ENCODE assay signal across 8 mouse cellular contexts in genomic region chr14:102981441-102982015, GRCm38 (mm10). TPM values are rescaled to one million over a fixed set of nuclear protein-coding genes. Genes with fewer than 3 reads are reported as not detected.
DNase-seq lines count a peak whose midpoint lies in the region; ATAC-seq and TF ChIP-seq lines count a peak whose summit lies in the region.

No protein-coding gene starts in this region.

- H3K27ac ChIP-seq in cortical plate, adult 2 months (ENCODE audit: insufficient read depth, low read length), result peak overlapping the region; percentile 99

- intact Hi-C loops in left cerebral cortex, postnatal 14 days (cut with DNase I), result loop anchor here (2.0 to 5.0 kb wide), 4 partner anchors 79 to 1034 kb away; no protein-coding TSS in a partner anchor

- H3K4me3 ChIP-seq in cortical plate, adult 2 months (ENCODE audit: insufficient read depth, low read length), result peak overlapping the region; percentile 86

- TF ChIP-seq POLR2A in cortical plate, adult 2 months (IDR thresholded peaks at IDR 0.05; ENCODE audit: extremely low read depth, insufficient read depth, low read length), result no peak

- no peaks in the 10 kb centered on the region for H3K4me1 ChIP-seq in cortical plate, adult 2 months (ENCODE audit: control insufficient read depth, insufficient read depth, low read length)

- peak; percentile 5 for ATAC-seq in inflammation-experienced regulatory T-cells, adult 6 months
- ATAC-seq in megakaryocyte progenitor cell, adult 5-6 weeks (replicated peaks; ENCODE audit: poor library complexity), result peak; percentile 17

- DNase-seq in adrenal gland, adult (ENCODE audit: inconsistent age in 2 of 2, low spot score in 1 of 2), result peak; percentile 71 to 91
- DNase-seq in gastrocnemius, postnatal 25 days, result peak; percentile 51
- peak; percentile 67 for DNase-seq in left cerebral cortex, postnatal 14 days (ENCODE audit: low spot score in 2 of 2)
- DNase-seq in right cerebral cortex, postnatal 14 days, result peak; percentile 62
- DNase-seq in yolk sac, embryonic 10.5 days (ENCODE audit: low spot score), result peak; percentile 43

- peak; percentile 33 for TF ChIP-seq CTCF in cortical plate, adult 2 months (IDR thresholded peaks at IDR 0.05; ENCODE audit: extremely low read depth, insufficient read depth, low read length)

RNA-seq across cellular contexts. Expression of gene Kctd12, which starts 0.9 kb away (rescaled TPM):
- 20.9 and 22.8 TPM in 2 replicates for polyA plus RNA-seq in cortical plate, adult 2 months (2012; rRNA removed)
- total RNA-seq in gastrocnemius, postnatal 25 days (2021), result 10 to 100 TPM in 1 of 2 experiments, 1 to 10 TPM in 1; 7.6 to 11.4 TPM
- polyA plus RNA-seq in inflammation-experienced regulatory T-cells, adult 6 months (2017; shearing (Covaris generic)), result 1 to 10 TPM in 1 of 3 experiments, under 1 TPM in 2; 0.44 to 1.4 (median 0.91) TPM
- 10 to 100 TPM; 49.7 to 56.8 TPM for total RNA-seq in left cerebral cortex, postnatal 14 days (2021)
- 89.3 and 112 TPM in 2 replicates for total RNA-seq in megakaryocyte progenitor cell, adult 5-6 weeks (2015)
- total RNA-seq in megakaryocyte progenitor cell, adult 5-6 weeks (2017), result 63.1 and 66.4 TPM in 2 replicates

Comparison
In these comparisons a context has a peak if more than half of its experiments do, and no peak if none do; other contexts are left out.
1. Peak in every context shown above with its lines: DNase-seq, ATAC-seq, H3K4me3 ChIP-seq and H3K27ac ChIP-seq.
2. RNA of gene Kctd12, which starts 0.9 kb away (total RNA-seq): 63.1 to 112 TPM in megakaryocyte progenitor cell, adult 5-6 weeks and 49.7 to 56.8 TPM in left cerebral cortex, postnatal 14 days; 7.6 to 11.4 TPM in gastrocnemius, postnatal 25 days; every median in the first group is over 4 times any median in the second.